Mouse (Mus musculus) forebrain, postnatal 0 days (tissue): ENCODE results near the gene Xylt1. TPM values are rescaled to one million over a fixed set of nuclear protein-coding genes. Genes with fewer than 3 reads are reported as not detected.

ENCODE experiments used
- ATAC-seq: fragments of 200-750 bp; cut with Nextera tagmentation; 2 replicates; pipeline ENCODE4 v1.8.0; 2017; ENCODE audit warnings: mild to moderate bottlenecking, moderate library complexity
- DNase-seq: peaks from one replicate; pipeline ENCODE4 v3.0.0-alpha.2; 2015
- H3K27ac ChIP-seq: fragments of 300-500 bp; sonication (generic); 2 replicates; pipeline ENCODE4 v1.5.1; 2014; ENCODE audit warnings: low read depth, mild to moderate bottlenecking, antibody characterized with exemption, low read length, moderate library complexity, mixed read lengths
- H3K27me3 ChIP-seq: fragments of 300-500 bp; sonication (generic); 2 replicates; pipeline ENCODE4 v1.6.1; 2014; ENCODE audit warnings: mild to moderate bottlenecking, low read length, mixed read lengths; ENCODE audit not compliant: insufficient read depth
- H3K36me3 ChIP-seq: fragments of 300-500 bp; sonication (generic); 2 replicates; pipeline ENCODE4 v1.6.1; 2014; ENCODE audit warnings: mild to moderate bottlenecking, moderate library complexity; ENCODE audit not compliant: insufficient read depth
- H3K4me1 ChIP-seq: fragments of 300-500 bp; sonication (generic); 2 replicates; pipeline ENCODE4 v1.6.1; 2014; ENCODE audit warnings: antibody characterized with exemption; ENCODE audit not compliant: insufficient read depth
- H3K4me2 ChIP-seq: fragments of 300-500 bp; sonication (generic); 2 replicates; pipeline ENCODE4 v1.6.1; 2014; ENCODE audit warnings: low read depth, mild to moderate bottlenecking, moderate library complexity
- H3K4me3 ChIP-seq: fragments of 300-500 bp; sonication (generic); 2 replicates; pipeline ENCODE4 v1.5.1; 2014; ENCODE audit warnings: low read depth, low read length, mixed read lengths
- H3K9ac ChIP-seq: fragments of 300-500 bp; sonication (generic); 2 replicates; pipeline ENCODE4 v1.6.1; 2014; ENCODE audit warnings: mild to moderate bottlenecking
- H3K9me3 ChIP-seq: fragments of 300-500 bp; sonication (generic); 2 replicates; pipeline ENCODE4 v1.6.1; 2016; ENCODE audit warnings: low read length
- CTCF ChIP-seq: sonication (generic); IDR thresholded peaks from 2 replicates; pipeline ENCODE4 v1.5.1; 2016; ENCODE audit warnings: antibody characterized with exemption, control low read depth, low read depth
- WGBS: fragments of 180-500 bp; shearing (Covaris S2); extraction: QIAGEN DNeasy Blood & Tissue Kit; methylation state at CpG from one replicate; pipeline ENCODE4 v1.1.7; 2014; 5-methylcytosine and 5-hydroxymethylcytosine counted together
- polyA plus RNA-seq: library from polyadenylated mRNA; unstranded; fragments of >200 nt; fragmentation: Nextera tagmentation; extraction: Ambion mirVana; gene quantifications from 2 replicates; pipeline ENCODE4 v1.2.1, GENCODE M21; 2015
- total RNA-seq: library from RNA; depleted of rRNA; stranded (reverse); fragments of >200 nt; gene quantifications from 2 replicates; pipeline ENCODE4 v1.2.3, GENCODE M21; 2014

Xylt1 gene
- total and polyA plus RNA-seq, 2 experiments from 2014 or later, result 2.6 to 14.0 TPM

DNA sequence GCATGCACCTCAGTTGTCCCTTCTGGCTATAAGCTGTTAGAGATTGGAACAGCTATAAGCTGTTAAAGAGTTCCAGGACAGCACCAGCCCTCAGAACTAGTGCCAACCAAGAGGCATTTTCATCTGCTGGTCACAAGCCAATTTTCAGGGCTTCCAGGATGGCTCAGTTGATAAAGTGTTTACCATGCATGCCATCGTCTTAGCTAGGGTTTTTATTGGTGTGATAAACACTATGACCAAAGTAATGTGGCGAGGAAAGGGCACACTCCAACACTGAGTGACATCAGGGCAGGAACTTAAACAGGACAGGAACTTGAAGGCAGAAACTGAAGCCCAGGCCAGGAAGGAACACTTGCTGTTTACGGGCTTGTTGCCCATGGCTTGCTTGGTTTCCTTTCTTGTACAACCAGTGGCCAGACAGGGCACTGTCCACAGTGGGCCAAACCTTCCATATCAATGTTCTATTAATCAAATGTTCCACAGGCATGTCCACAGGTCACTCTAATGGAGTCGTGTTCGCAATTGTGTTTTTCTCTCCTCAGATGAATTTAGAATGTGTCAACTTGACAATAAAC lies 49.7 kb downstream of the Xylt1 start:
- Histone ChIP-seq H3K9me3 (no peaks in the 10 kb centered on the region), H3K9ac (no peak overlapping the region), H3K4me3 (no peak overlapping the region), H3K4me2 (no peak overlapping the region), H3K4me1 (peaks cover 18% of the 10 kb centered on the region), H3K27me3 (no peaks in the 10 kb centered on the region), H3K36me3 (no peaks in the 10 kb centered on the region), H3K27ac (no peak overlapping the region)
- ATAC-seq (no peak), DNase-seq (no peak)
- WGBS, result 78% methylated on average over 5 of the region's 5 CpGs
- TF ChIP-seq CTCF, result no peak

DNA sequence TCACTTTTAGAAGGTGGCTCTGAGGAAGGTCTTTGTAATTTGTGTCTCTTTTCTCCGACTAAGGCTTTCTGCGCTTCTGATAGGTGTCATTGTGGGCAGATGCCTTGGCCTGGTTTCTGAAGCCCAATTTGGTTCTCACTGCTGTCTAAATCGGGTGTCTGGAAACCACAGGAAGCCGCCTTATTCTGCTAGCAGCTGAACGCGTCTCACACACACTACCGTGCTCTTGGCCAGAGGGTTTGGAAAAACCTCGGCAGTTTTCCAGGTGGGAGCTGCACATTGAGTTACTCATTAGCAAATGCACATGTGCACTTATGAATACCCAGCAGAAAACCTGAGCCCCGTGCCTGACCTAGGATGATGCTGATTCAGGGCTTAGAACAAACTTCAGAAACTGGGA lies 52.9 kb downstream of the Xylt1 start:
- 46% methylated on average over 9 of the region's 9 CpGs for WGBS

DNA sequence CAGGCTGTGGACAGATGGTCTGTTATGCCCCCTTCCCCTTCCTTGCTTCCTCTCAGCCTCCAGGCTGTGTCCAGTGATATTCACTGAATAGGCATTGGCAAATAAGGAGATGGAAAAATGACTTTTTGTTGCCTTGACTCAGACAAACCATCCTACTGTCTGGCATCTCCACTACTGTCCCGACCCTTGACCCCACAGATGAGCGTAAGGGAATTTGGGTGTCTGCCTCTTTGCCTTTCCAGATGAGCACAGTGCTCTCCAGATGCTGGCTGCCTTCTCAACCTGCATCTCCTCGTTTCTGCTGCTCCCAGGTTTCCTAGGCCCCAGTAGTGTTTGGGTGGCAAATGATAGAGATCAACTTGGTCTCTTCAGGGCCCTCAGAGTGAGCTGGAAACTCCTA lies 54.3 kb downstream of the Xylt1 start:
- 0 out of 2 replicates have a peak overlapping the region, but pooled peaks have one; percentile 23 for H3K27ac ChIP-seq
- H3K27me3 ChIP-seq, result no peaks in the 10 kb centered on the region
- ATAC-seq (no peak), DNase-seq (no peak)
- H3K9me3 ChIP-seq, result no peaks in the 10 kb centered on the region
- 91% methylated on average over 3 of the region's 3 CpGs for WGBS
- H3K4me3 ChIP-seq, result no peak overlapping the region
- no peak overlapping the region for H3K4me2 ChIP-seq
- no peaks in the 10 kb centered on the region for H3K36me3 ChIP-seq
- TF ChIP-seq CTCF, result no peak
- peaks cover 23% of the 10 kb centered on the region for H3K4me1 ChIP-seq
- H3K9ac ChIP-seq, result no peak overlapping the region

More for the DNA sequence above, 52.9 kb downstream of the Xylt1 start:
- no peak overlapping the region for H3K27ac ChIP-seq
- no peak for TF ChIP-seq CTCF
- H3K36me3 ChIP-seq, result no peaks in the 10 kb centered on the region
- no peak for ATAC-seq
- H3K9me3 ChIP-seq, result no peaks in the 10 kb centered on the region
- no peaks in the 10 kb centered on the region for H3K27me3 ChIP-seq
- no peak overlapping the region for H3K4me3 ChIP-seq
- DNase-seq, result peak; percentile 41
- H3K4me1 ChIP-seq, result peaks cover 18% of the 10 kb centered on the region
- H3K9ac ChIP-seq, result no peak overlapping the region
- H3K4me2 ChIP-seq, result no peak overlapping the region

DNA sequence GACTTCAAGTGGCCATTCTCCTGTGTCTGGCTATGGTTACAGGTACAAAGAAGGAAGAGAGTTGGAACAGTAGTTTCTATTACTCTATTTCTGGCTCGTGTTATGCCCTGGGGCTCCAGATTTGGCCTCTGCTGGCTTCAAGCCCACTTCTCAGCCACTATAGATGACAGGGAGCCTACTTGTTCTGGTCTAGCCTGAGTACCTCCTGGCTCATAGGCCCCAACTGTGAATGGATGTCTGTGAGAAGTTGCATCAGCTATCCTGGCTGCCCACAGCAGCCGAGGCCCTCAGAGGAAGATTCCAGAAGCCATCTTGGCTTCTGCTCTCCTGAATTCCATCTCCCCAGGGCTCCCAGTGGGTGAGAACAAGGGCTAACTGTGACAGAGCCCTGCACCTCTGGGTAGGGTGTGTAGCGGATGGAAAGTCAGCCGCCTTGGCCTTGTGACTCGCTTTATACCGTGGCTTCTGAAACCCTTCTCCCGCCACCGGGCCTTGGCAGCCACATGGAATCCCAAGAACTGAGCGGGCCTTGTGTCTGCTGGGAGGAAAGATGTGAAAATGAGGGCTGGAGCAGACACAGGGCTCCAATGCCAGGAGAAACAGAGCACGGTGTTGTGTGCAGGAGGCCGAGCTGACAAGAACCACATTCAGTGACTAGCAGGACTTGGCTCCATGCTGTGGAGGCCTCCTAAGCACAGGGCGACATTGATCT lies 55.1 kb downstream of the Xylt1 start:
- no peak overlapping the region for H3K4me3 ChIP-seq
- no peak overlapping the region for H3K4me2 ChIP-seq
- H3K4me1 ChIP-seq, result peaks cover 23% of the 10 kb centered on the region
- DNase-seq (peak; percentile 49), ATAC-seq (peak; percentile 82)
- H3K36me3 ChIP-seq, result no peaks in the 10 kb centered on the region
- 56% methylated on average over 12 of the region's 12 CpGs for WGBS
- H3K27me3 ChIP-seq, result no peaks in the 10 kb centered on the region
- H3K9ac ChIP-seq, result no peak overlapping the region
- TF ChIP-seq CTCF, result no peak
- H3K9me3 ChIP-seq, result no peaks in the 10 kb centered on the region
- H3K27ac ChIP-seq, result peak overlapping the region; percentile 23; the same call in 1 of the 2 replicates

DNA sequence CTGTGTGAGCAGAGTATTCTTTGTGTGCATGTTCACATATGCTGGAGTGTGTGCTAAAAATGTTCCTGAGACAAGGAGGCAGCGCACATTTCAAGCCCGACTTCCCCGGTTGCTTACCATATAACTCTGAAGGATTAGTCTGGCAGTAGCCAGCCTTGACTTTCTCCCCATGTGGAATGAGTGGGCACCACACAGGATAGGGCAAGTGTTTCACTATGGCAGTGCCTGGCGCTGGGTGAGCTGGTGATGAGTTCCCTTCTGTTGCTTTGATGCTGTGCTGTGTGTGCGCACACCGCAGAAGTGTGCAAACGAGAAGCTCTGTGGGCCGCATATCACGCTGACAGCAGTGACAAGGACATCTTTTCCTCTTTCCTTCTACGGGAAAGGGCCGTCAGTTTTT lies 56.1 kb downstream of the Xylt1 start:
- no peak overlapping the region; the same call in 1 of the 2 replicates for H3K9ac ChIP-seq
- no peak overlapping the region for H3K4me3 ChIP-seq
- TF ChIP-seq CTCF, result no peak
- H3K9me3 ChIP-seq, result no peaks in the 10 kb centered on the region
- H3K36me3 ChIP-seq, result no peaks in the 10 kb centered on the region
- DNase-seq (no peak), ATAC-seq (no peak)
- no peaks in the 10 kb centered on the region for H3K27me3 ChIP-seq
- WGBS, result 68% methylated on average over 11 of the region's 11 CpGs
- H3K27ac ChIP-seq, result no peak overlapping the region
- peaks cover 23% of the 10 kb centered on the region for H3K4me1 ChIP-seq
- no peak overlapping the region for H3K4me2 ChIP-seq

DNA sequence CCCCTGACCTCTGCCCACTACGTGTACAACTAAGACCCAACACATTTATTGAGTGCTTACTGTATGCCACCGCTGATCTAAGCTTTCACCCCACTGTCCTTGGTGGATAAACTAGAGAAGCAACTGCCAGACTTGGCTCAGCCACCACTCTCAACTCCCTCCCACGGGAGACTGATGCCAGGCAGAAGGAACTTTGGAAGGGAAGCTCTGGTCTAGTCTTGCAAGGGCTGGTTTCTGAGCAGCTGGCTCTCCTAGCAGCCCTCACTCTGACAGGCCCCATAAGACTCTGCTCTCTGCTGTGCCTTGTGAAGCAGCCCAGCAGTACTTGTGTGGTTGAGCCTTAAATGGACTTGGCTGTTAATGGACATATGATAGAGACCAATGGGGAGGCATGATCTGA lies 60.2 kb downstream of the Xylt1 start:
- no peaks in the 10 kb centered on the region for H3K27me3 ChIP-seq
- no peaks in the 10 kb centered on the region for H3K9me3 ChIP-seq

DNA sequence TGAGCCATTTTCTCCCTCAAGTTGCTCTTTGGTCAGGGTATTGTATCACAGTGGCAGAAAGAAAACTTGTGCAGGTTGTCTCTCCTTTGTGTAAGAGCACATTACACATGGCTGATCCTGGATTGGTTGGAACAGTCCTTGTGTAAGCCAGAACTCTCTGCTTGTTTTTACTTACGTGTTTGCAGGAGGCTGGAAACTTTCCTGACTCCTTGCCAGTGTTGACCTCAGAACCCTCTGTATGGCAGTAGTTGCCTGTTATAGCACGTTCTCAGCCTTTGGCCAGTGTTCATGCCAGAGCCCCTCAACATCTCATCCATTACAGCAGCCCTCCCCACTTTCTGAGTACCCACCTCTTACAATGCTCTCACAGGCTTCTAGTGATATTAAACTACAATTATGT lies 61.9 kb downstream of the Xylt1 start:
- no peak for DNase-seq

More for the DNA sequence above, 60.2 kb downstream of the Xylt1 start:
- Histone ChIP-seq H3K4me1 (peaks cover 10% of the 10 kb centered on the region; the same call in 1 of the 2 replicates), H3K4me2 (no peak overlapping the region), H3K9ac (no peak overlapping the region), H3K27ac (no peak overlapping the region), H3K36me3 (no peaks in the 10 kb centered on the region), H3K4me3 (no peak overlapping the region)
- ATAC-seq (peak; percentile 64), DNase-seq (no peak)
- WGBS, result 84% methylated on average over 3 of the region's 3 CpGs
- no peak for TF ChIP-seq CTCF

More for the DNA sequence above, 61.9 kb downstream of the Xylt1 start:
- Histone ChIP-seq H3K9me3 (no peaks in the 10 kb centered on the region), H3K4me2 (no peak overlapping the region), H3K4me3 (no peak overlapping the region), H3K36me3 (no peaks in the 10 kb centered on the region), H3K27ac (no peak overlapping the region), H3K9ac (no peak overlapping the region), H3K4me1 (peaks cover 10% of the 10 kb centered on the region; the same call in 1 of the 2 replicates), H3K27me3 (no peaks in the 10 kb centered on the region)
- no peak for ATAC-seq
- 55% methylated on average over 2 of the region's 2 CpGs for WGBS
- TF ChIP-seq CTCF, result no peak
